Mouse (Mus musculus): ENCODE measurements around the gene Acer3.

The Acer3 gene

DNA sequence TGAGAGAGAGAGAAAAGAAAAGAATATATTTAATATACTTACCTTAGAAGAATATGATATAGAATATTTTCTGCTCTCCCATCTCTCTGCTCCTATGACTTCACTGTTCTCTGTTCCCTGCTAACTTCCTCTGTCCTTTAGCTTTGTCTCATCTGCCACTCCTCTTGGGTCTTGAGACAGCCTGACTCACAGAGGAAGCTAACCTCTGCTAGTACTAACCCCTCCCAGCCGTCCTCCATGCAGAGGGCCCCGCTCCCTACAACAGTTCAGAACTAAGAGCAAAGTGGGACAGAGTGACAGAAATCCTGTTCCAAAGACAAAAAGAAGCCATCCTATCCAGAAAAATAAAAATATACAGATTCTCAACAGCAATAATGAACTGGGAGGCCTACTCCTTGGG, at the start of gene Acer3:
Gene Acer3 (minus strand): TSS at position 126 of the 400 bp plus-strand sequence.
- no peak for DNase-seq (ENCODE audit: low read depth, low spot score)

DNA sequence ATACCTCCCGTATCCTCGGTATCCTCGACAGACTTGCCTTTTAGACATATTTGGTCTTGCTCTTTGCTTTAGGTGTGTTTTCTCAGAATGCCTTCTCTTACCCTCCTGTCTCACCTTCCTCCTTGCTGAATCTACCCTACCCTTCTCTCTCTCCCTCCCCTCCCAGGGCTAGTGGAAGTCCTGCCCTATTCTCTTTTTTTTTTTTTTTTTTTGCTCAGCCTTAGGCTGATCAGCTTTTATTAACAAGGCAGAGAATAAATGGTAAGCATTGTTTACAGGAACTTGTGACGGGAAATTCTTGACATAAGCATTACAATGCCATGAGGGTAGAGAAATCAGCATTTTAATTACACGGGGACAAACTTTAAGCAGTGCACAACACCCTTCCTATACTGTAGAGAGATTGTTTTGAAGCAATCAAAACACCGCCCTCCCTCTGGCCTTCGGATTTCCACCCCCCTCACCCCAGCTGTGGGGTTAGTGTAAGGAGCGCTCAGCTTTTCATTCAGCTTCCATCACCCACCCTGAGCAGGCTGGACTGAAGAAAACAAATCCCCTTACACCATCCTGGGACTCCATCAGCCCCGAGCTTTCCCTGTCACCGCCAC, 48.9 kb upstream of the Acer3 start:
- no peak for DNase-seq (ENCODE audit: low read depth, low spot score)

DNA sequence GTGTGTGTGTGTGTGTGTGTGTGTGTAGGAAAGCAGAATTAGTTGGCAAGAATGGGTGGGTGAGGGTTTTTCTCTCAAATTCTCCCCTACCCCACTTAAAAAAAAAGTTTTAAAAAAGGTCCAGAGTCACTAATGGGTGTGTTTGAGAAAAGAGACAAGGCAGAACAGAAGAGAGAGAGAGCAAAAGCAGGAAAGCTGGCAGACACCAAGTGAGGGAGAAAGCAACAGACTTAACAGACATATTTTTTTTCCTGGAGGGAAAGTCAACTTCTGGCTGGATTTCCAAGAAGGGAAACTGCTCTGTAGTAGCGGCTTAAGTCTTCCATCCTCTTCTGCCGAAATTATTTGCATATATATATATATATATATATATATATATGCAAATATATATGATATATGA, 40.7 kb upstream of the Acer3 start:
- DNase-seq (ENCODE audit: low read depth, low spot score), result no peak

DNA sequence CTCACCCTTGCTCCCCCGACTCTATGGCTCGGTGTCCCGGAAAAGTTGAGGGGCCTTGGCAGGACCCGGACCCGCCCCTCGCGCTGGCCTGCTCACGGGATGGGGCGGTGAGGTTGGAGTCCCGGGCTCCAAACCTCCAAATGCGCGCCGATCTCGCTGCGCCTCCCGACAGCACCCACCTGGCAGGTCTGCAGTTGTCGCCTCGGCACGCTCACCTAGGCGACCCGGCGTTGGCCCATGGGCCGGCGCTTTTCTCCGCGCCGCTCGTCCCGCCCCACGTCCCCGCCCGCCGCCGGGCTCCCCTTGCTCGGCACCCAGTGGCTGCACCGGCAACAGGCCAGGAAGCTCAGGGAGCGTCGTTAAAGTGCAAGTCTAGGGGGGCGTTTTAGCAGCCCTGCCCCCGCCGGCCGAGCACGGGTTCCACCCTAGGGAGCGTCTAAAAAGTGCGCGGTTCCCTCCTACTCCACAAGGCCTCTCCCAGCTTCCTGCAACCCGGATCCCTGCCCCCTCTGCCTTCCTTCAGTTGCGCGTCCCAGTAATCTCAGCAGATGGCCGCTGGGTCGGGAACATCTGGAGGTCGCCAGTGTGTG, 40.1 kb upstream of the Acer3 start, which contains the start of gene Tsku:
Gene Tsku (minus strand): TSS at position 266 of the 590 bp plus-strand sequence.
- peak; percentile 78 for DNase-seq (ENCODE audit: low read depth, low spot score)

DNA sequence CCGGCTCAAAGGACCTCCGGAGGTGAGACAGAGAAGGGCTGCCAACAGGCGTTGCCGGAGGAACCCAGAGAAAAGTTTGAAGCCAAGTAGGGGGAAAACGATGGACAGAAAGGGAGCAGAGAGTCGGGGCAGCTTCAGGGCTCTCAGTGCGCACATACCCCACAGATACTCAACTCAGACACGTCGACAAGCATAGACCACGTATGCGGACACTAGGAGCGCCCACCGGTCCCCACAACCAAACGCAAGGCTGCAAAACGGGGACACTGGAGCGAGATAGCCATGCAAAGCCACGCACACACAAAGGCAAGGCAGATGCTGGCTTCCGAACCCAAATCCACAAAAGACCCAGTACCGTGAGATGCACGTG, 39.6 kb upstream of the Acer3 start:
- no peak for DNase-seq (ENCODE audit: low read depth, low spot score)

DNA sequence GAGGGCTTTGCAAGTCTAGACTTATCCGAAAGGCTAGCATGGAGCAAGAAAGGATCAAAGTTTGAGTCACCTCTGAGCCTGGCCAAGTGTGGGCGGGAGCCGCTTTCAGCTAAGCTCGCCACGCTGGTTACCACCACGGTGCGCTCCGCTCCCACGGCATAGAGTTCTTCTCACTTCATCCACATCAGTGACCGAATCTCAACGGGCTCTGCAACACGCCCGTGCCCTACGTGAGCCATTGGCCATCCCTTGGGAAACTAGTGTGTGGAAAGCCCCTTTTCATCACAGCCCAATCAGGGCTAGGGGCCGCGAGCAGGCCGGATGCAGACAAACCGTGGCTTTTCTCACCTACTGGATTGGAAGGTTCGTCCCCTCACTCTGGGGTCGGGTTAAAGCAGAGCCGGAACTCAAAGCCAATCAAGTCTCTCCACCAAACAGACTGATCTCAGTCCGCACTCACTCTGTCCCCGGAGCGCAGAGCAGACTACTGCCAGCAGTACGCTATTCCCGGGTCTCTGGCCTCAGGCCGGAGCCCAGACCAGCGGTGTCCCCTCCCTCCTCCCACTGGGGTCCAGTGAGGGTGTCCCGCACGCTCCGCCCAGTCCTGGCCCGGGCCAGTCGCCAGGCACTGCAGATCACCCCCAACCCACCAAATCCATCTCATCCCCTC, 39.1 kb upstream of the Acer3 start:
- DNase-seq (ENCODE audit: low read depth, low spot score), result no peak

DNA sequence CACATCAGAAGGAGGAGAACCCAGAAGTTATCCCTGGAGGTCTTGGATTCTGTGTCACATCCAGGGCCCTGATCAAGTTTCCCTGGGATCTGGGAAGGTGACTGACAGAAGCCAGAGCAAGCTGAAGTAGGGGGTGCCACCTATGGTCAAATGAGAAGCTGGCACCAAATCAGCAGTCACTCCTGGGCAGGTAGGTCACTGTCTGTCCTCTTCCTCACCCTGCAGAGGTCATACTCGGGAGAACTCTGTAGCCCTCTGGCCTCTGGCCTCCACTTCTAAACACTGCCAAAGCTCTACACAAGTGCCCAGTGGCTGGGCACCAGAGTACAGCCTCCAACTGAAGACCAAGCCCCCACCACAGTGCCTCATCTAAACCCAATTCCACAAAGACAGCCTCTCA, 37.0 kb upstream of the Acer3 start:
- no peak for DNase-seq (ENCODE audit: low read depth, low spot score)

DNA sequence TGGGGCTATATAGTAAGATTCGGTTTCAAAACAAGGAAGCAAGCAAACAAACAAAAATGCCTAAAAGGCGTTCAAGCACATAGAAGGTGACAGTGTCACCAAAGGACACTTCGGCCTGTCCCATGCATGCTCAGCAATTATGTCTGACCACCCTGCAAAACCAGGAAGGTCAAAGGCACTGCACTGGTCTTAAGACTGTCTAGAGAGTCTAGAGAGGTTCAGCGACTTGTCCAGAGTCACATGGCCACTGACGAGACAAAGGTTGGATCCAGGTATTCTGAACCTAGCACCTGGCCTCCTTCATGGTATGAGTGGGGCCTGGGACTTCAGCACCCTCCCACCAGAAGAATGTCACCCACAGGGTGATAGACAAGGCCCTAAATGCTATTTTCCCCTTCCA, 36.3 kb upstream of the Acer3 start:
- no peak for DNase-seq (ENCODE audit: low read depth, low spot score)

DNA sequence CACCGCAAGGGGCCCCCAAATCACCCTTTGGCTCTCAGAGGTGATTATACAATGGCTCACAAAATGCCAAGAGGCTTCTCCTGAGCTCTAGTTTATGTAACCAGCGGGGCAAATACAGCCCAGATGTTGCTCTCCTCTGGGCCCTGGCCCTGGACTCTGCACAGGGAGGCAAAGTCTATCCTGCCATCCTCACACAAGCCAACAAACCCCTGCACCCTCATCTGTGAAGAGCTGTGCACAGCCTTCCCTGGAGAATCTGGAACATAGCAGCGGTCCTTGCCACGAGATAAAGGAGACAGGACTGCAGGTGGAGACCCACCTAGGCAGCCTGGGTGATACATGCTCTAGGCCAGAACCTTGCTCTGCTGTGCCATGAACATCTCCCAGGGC, 33.9 kb upstream of the Acer3 start:
- DNase-seq (ENCODE audit: low read depth, low spot score), result no peak

DNA sequence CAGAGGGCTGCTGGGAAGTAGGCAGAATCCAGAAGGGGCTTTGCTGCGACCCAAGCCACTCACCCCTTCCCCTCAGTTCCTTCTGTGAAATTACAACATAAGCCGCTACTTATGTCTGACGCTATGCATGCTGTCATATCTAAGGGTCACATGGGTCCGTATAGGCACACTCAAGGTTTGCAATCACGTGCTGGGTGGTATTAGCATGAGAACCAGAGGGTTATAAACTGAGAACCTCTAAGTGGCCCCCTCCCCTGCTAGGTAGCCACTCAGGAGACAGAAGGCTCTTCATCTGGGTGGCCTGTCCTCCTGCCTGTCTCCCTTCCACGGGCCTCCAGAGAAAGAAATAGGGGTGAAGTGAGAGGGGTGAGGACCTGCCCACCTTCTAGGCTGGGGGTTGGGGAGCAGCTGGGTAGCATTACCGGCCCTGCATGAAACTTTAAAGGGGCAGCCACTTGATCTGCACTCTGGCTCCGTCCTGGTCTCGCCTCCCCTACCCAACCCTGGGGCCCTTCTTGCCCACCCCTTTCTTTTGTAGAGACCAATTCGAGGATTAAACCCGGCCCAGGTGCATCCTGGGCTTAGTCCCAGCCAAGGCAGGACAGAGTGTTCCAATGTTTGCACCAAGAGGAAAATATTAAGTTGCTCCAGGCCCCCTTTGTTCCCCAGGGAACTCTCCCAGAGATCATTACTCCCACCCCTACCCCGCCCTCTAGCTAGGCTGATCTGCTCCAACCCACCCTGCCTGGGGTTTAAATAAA, 33.3 kb upstream of the Acer3 start:
- DNase-seq (ENCODE audit: low read depth, low spot score), result no peak

DNA sequence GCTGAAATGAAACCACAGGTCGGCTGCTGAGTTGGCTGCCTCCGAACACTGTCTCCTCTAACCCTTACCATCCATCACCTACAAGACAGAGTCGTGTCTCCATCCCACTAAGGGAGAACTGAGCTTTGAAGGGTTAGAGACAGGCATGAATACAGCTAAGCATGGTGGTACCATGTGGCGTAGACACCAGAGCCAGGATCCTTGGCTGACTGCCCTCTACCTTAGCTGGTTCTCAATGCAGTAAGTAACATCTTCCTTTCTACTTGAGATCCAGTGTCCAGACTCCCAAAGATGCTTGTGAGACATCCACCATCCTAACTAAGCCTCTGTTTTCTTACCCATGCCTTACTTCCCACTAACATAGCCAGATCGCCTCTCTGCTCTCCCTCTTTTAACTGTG, 32.6 kb upstream of the Acer3 start:
- no peak for DNase-seq (ENCODE audit: low read depth, low spot score)

DNA sequence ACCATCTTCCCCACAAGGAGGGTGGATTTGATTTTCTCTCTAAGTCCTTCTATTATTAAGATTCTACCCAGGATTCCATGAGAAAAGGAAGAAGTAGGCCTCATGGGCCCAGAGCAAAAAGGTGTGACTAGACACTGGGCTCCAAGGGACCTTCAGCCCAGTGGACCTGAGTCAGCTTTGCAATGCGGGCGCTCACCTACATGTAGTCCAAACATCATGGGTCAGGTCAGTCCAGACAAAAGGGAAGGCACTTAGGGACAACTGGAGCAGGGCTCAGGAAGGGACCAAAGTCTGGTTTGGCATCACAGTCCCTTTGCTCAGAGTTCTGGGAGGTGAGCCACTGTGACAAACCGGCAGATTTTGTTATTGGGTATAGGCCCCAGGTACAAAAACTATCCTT, 30.5 kb upstream of the Acer3 start:
- DNase-seq (ENCODE audit: low read depth, low spot score), result no peak

DNA sequence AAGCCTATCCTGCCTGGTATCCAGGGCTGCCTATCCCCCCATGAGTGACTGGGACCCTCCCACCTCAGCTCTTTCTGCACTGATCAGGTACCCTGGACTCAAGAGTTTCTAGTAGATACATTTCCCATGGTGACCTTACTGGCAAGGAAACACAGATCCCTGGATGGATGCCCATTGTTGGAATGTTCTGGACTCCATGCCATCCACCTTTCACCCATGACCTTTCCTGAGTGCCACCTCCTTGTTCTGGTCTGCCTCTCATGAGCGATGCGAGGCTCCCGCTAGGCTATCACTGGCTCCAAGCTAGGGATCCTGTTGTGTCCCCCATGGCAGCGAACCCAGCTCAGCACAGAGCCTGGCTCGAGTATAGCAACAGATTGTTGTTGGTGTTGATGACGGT, 28.8 kb upstream of the Acer3 start:
- DNase-seq (ENCODE audit: low read depth, low spot score), result no peak

DNA sequence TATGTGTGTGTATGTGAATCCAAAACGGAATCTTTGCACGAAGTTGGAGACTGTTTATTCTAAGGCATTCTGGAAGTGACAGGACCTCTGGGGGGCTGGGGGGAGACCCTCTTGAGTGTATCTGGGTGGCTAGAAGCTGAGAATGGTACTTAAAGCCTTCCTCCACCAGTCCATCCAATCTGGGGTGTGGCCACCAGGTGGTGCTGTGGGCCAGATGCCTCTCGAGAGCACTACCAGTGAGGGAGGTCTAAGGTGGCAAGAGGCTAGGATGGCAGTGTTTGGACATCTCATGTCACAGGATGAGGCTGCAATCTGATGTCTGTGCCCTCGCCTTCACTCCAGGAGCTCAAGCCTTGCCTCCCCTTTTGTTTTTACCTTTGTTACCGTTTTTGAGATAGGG, 28.1 kb upstream of the Acer3 start:
- DNase-seq (ENCODE audit: low read depth, low spot score), result peak; percentile 66

DNA sequence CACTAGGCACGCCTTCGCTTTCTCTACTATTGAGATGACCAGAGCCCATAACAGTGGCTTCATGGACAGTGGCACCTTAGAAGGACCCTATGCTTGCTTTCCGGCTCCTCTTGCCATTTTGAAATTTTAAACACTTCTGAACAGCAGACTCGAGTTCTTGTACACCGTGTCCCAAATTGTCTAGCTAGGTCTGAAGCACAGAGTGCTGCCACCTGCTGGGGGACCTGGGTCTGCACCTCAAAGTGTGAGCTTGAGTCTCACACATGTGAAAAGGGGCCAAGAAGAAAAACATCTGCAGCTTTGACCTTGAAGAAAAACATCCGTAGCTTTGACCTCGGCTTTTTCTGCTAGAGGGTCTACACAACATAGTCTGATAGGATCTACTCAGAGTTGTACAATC, 27.0 kb upstream of the Acer3 start:
- no peak for DNase-seq (ENCODE audit: low read depth, low spot score)

DNA sequence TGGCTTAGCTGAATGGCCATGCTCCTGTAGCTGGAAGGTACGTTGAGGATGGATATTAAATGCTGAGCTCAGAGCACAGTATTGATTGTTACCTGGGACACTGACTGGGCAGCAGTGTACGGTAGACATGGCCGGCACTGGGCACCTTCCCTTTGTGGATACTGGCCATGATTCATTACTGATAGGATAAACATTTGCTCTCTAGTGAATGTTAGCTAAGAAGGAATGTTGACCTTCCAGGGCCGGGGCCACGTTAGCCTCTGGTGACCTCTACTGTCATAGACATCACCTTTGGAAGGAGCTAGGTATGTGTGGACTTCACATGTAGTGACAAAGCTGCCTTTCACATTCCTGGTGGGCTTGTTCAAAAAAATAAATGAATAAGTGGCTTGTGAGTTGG, 26.5 kb upstream of the Acer3 start:
- DNase-seq (ENCODE audit: low read depth, low spot score), result no peak

DNA sequence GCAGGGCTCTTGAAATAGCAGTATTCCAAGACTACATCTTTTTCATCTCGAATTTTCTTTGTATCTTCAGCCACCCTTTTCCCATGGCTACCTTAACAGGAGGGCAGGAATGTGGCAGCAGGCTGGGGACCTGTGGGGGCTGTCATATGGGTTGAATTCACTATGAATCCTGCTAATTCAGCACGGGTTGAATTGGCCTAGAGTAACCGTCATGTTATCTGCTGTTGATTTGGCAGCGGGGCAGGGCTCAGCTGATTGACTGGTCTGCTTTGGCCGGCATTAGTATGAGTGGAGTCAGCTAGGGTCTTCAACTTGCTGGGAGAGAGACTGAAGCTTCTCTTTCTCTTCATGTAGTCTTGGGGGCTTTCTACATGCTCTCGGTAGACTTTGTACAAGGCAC, 24.0 kb upstream of the Acer3 start:
- no peak for DNase-seq (ENCODE audit: low read depth, low spot score)

DNA sequence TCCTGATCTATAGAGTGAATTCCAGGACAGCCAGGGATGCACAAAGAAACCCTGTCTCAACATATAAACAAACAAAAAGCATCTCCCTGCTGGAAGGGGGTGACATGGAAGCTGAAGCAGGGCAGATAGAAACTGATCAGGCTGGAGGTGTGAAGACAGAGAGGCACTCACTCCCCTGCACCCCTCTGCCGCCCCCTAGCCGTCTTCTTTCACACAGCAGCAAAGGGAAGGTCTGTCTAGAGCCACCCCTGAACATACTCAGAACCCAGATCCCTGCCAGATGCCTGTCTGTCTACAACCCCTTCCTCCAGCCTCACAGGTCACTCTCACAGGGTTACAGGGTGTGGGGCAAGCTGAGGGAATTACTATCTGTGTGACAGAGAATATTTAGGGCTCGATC, 23.4 kb upstream of the Acer3 start:
- DNase-seq (ENCODE audit: low read depth, low spot score), result no peak

DNA sequence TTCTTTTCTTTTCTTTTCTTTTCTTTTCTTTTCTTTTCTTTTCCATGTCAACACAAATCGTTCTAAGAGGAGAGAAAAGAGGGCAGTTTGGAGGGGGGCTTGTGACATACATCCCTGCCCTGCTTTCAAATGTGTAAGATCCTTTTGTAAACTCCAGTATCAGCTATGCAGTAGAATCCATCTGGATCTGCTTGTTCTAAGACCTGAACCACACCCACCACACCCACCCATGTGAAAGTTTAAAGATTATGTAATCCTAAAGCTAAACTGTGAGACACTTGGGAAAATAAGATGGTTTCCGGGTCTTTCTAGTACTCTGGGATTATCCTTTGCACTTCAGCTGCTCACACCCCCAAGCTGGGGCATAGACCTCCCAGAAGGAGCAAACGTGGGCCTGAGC, 21.2 kb upstream of the Acer3 start:
- no peak for DNase-seq (ENCODE audit: low read depth, low spot score)

DNA sequence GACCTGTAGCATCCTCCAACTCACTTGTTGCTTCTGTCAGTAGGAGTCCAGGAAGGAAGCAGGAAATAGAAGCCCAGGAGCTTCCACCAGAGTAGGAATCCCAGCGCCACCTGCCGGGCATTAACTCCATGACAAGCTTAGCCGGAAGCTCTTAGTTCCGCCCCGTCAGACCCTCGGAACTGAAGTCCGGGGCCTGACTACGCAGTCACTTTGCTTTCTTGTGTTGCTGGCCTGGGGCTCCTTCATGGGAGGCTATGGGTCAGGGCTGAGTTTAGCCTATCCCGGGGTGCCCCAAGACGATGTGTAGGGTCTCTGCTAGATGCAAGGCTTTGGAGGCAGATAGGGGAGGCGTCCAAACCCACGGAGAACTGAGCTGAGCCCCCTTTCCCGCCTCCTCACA, 20.5 kb upstream of the Acer3 start:
- DNase-seq (ENCODE audit: low read depth, low spot score), result peak; percentile 75

DNA sequence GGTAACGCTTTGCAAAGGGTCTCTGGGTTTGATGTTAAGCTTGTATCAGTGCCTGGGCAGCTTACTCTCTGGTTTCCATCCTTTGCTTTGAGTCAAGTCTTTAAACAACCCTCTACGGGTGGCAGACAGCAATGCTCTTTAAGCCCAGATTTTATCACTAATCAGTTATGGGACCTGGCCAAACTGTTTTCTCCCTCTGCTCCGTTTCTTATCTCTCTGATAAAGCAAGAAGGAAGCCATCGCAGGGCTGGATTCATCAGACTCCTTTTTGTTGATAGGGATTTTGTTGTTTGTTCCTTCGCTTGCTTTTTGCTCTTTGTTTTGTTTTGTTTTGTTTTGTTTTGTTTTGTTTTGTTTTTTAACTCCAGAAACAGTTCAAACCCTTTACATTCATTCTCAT, 19.3 kb upstream of the Acer3 start:
- DNase-seq (ENCODE audit: low read depth, low spot score), result no peak

DNA sequence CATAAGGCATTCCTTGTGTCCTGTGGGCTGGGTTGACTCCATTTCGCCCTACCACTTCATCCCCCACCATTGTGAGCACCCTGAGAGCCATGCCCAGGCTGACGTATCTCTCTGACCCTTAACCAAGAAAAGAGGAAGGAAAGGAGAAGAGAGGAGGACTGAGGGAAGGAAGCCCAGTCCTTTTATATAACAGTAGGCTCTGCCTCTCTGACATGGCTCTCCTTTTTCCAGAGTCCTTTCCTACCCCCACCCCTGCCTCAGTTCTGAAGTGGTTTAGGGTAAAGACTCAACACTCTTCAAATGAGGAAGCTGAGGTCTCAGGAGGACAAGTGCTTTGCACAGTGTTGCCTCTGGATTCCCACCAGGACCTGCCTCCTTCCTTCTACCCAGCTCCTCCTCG, 13.0 kb upstream of the Acer3 start:
- DNase-seq (ENCODE audit: low read depth, low spot score), result no peak

DNA sequence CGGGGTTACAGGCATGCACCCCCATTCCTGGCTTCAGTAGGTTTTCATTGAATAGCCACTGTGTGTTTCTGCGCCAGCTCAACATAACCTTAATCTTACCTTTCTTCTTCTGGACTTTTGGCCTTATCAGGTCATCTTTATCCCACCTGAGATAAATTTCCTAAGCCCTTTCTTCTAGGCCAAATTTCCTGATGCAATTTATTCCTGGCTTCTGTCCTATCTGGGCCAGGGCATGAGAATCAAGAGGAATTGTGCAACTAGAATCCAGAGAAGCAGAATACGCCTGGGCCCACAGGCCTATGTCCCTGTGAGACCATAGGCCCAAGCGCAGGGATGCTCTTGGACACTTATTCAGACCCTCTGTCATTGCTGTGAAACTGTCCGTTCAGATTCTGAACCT, 12.5 kb upstream of the Acer3 start:
- DNase-seq (ENCODE audit: low read depth, low spot score), result no peak
